Mouse (Mus musculus) ES-E14 (cell line): ENCODE measurements at regions not wholly inside any gene's neighbourhood (a gene's known extent, or its start where the extent isn't known, plus 50 kb on each side); places are given as distances from the start of the nearest gene placed in this dataset.

Experiments
- DNase-seq: peaks from one replicate; pipeline ENCODE4 v3.0.0-alpha.2; 2013; ENCODE audit warnings: low read depth, low spot score
- H3K27ac ChIP-seq: 2 replicates; pipeline ENCODE4 v1.5.1; 2012; ENCODE audit warnings: low read depth, mild to moderate bottlenecking, low read length, moderate library complexity, mixed read lengths; ENCODE audit not compliant: poor library complexity, insufficient read depth, severe bottlenecking
- H3K36me3 ChIP-seq: 2 replicates; pipeline ENCODE4 v1.6.1; 2012; ENCODE audit warnings: mild to moderate bottlenecking, low read length, moderate library complexity, mixed read lengths; ENCODE audit not compliant: control insufficient read depth, poor library complexity, insufficient read depth, severe bottlenecking
- H3K4me1 ChIP-seq, 2 experiments: fragments of 150-350 bp in 1 of 2; sonication (generic) in 1 of 2; 2 replicates each; pipeline ENCODE4 v1.6.1; 2012; ENCODE audit warnings: low read length in 2 of 2, mild to moderate bottlenecking in 1 of 2, mixed read lengths in 1 of 2; ENCODE audit not compliant: control insufficient read depth in 2 of 2, insufficient read depth in 2 of 2, poor library complexity in 1 of 2
- H3K4me3 ChIP-seq, 2 experiments: fragments of 150-350 bp in 1 of 2; sonication (generic) in 1 of 2; 2 replicates each; pipeline ENCODE4 v1.5.1; 2012; ENCODE audit warnings: low read length in 2 of 2, low read depth in 1 of 2, mild to moderate bottlenecking in 1 of 2, mixed read lengths in 1 of 2; ENCODE audit not compliant: insufficient read depth in 1 of 2, poor library complexity in 1 of 2, severe bottlenecking in 1 of 2
- H3K9ac ChIP-seq: 2 replicates; pipeline ENCODE4 v1.6.1; 2012; ENCODE audit warnings: low read depth, mild to moderate bottlenecking, low read length, mixed read lengths; ENCODE audit not compliant: poor library complexity, insufficient read depth, severe bottlenecking
- H3K9me3 ChIP-seq: fragments of 150-350 bp; sonication (generic); 2 replicates; pipeline ENCODE4 v1.6.1; 2012; ENCODE audit warnings: low read depth, mild to moderate bottlenecking, low read length; ENCODE audit not compliant: control insufficient read depth, insufficient read depth
- CHD2 ChIP-seq: IDR thresholded peaks from 2 replicates; pipeline ENCODE4 v1.6.1; 2014; ENCODE audit warnings: mild to moderate bottlenecking, low read depth, low read length, inconsistent platforms
- HCFC1 ChIP-seq: IDR thresholded peaks from 2 replicates; pipeline ENCODE4 v1.6.1; 2012; ENCODE audit warnings: low read length, inconsistent platforms, borderline replicate concordance; ENCODE audit not compliant: insufficient read depth
- MAFK ChIP-seq: IDR thresholded peaks from 2 replicates; pipeline ENCODE4 v1.6.1; 2014; ENCODE audit warnings: mild to moderate bottlenecking, low read depth, low read length, inconsistent platforms; ENCODE audit not compliant: insufficient read depth
- ZC3H11A ChIP-seq: IDR thresholded peaks from 2 replicates; pipeline ENCODE4 v1.6.1; 2012; ENCODE audit warnings: low read depth, mild to moderate bottlenecking, inconsistent platforms, low read length, borderline replicate concordance
- ZNF384 ChIP-seq: IDR thresholded peaks from 2 replicates; pipeline ENCODE4 v1.6.1; 2012; ENCODE audit warnings: low read depth, low read length, inconsistent platforms
- in situ Hi-C, 2 experiments: fragments of 600-800 bp; cut with MboI; formaldehyde crosslinking; loops; one replicate each; pipeline ENCODE4 v1.15.1; 2025; ENCODE audit warnings: low sequenced_read_pairs in 2 of 2, inconsistent platforms in 1 of 2; ENCODE audit not compliant: unreplicated experiment in 2 of 2

DNA sequence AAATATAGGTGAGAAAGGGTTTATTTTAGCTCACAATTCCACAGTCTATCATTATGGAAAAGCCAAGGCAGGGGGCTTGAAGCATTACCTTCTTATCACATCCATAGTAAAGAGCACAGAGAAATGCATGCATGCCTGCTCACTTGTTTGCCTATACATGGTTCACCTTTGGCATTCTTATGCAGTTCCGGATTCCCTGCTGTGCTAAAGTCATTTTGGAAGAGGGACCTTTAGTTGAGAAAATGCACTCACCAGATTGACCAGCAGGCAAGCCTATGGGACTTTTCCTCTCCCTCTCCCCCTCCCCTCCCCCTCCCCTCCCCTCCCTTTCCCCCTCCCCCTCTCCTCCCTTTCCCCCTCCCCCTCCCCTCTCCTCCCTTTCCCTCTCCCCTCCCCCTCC is 686.2 kb downstream of the Tmem132b start:
- H3K4me3 ChIP-seq, result no peak overlapping the region
- no peak overlapping the region for H3K9ac ChIP-seq
- in situ Hi-C loops, result no loop called here
- no peak for TF ChIP-seq ZC3H11A
- no peak for TF ChIP-seq MAFK
- no peak for TF ChIP-seq HCFC1
- no peak for TF ChIP-seq CHD2
- no peak for TF ChIP-seq ZNF384
- no peaks in the 10 kb centered on the region for H3K9me3 ChIP-seq
- H3K4me1 ChIP-seq, result peaks cover 0 to 2% of the 10 kb centered on the region in 2 experiments; a peak in 1 of 4 replicates
- peak; percentile 15 for DNase-seq
- H3K36me3 ChIP-seq, result no peaks in the 10 kb centered on the region
- H3K27ac ChIP-seq, result no peak overlapping the region

DNA sequence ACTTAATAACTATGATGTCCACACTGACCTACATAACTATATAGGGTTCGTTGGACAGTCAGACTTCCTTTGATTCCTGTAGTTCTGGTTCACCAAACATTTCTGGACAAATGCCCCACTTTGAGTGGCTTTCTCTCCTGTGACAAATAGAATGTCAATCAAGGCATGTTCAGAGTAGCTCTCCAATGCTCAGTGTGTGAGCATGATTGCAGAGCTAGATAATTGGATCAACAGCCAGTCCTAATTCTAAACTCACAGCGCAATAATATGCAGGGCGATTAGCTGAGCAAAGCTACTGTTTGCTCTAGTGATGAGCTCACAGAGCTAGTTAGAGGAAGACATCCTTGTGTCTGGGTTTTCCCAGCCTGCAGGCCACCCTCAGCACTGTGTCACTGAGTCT is 692.1 kb downstream of the Tmem132b start:
- no peak overlapping the region for H3K9ac ChIP-seq
- no peak for DNase-seq
- no peaks in the 10 kb centered on the region for H3K4me1 ChIP-seq
- H3K36me3 ChIP-seq, result no peaks in the 10 kb centered on the region
- in situ Hi-C loops, result no loop called here
- no peaks in the 10 kb centered on the region for H3K9me3 ChIP-seq
- TF ChIP-seq CHD2 (no peak), HCFC1 (no peak), MAFK (no peak), ZNF384 (no peak), ZC3H11A (no peak)
- H3K27ac ChIP-seq, result no peak overlapping the region
- H3K4me3 ChIP-seq, result no peak overlapping the region

DNA sequence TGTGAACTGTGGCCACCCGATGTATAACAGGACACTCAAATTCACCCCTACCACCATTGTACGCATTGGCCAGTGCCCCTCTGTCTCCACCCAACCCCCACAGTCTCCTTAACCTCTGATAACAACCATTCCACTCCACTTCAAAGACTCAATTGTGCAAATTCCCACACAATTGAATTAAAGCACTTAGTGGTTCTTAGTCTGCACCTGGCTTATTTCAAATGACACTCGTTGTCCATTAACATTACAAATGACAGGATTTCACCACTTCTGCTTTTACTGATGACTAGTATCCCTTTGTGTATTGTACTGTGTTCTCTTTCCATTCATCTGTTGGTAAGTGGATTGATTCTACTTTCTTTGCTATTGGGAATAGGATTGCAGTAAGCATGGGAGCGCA is 699.2 kb downstream of the Tmem132b start:
- in situ Hi-C loops, result no loop called here
- Histone ChIP-seq H3K4me3 (no peak overlapping the region), H3K9me3 (no peaks in the 10 kb centered on the region), H3K27ac (no peak overlapping the region), H3K9ac (no peak overlapping the region), H3K36me3 (no peaks in the 10 kb centered on the region), H3K4me1 (no peaks in the 10 kb centered on the region)
- peak; percentile 84 for DNase-seq
- TF ChIP-seq ZNF384 (no peak), HCFC1 (no peak), MAFK (no peak), CHD2 (peak; percentile 40; the same call in 1 of the 2 replicates)

DNA sequence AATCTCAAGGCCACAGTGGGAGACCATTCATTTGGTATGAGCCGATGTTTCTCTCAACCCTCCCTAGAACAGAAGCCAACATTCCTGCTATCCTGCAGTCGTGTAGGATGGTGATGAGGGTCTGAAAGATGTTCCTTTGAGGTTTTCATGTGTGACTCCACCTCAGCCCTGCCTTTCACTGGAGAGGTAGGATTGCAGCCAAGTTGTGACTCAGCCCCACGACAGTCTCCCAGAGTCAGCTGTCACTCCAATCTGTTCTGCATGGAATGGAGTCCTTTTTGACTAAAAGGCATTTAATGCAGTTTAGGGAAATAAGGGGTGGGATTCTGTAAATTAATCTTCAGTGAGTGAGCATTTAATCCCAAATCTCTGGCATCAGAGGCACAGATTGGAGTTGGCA is 706.5 kb downstream of the Tmem132b start:
- DNase-seq, result no peak
- TF ChIP-seq ZNF384 (no peak), MAFK (no peak), CHD2 (no peak), HCFC1 (no peak), ZC3H11A (no peak)
- in situ Hi-C loops, result no loop called here
- H3K27ac ChIP-seq, result no peak overlapping the region
- H3K9ac ChIP-seq, result no peak overlapping the region
- no peaks in the 10 kb centered on the region for H3K36me3 ChIP-seq
- H3K9me3 ChIP-seq, result no peaks in the 10 kb centered on the region
- H3K4me1 ChIP-seq, result no peaks in the 10 kb centered on the region
- H3K4me3 ChIP-seq, result no peak overlapping the region

DNA sequence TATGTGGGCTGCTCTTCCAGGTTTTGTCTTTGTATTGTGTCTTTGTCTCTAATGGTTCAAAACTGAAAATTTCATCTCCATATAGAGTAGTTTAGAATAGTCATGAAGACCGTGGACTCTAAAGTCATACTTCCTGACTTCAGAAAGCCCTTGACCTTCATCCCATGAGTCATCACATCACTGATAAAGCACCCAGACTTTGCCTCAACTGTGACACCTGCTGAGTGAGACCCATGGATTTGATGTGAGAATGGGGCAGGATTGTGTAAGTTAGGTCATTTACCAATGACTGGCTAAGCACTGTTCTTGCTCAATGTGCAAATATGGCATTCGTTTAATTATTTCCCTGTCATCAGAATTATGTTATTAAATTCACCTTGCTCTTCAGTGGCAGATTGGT is 714.2 kb downstream of the Tmem132b start:
- Histone ChIP-seq H3K36me3 (no peaks in the 10 kb centered on the region), H3K4me1 (no peaks in the 10 kb centered on the region), H3K4me3 (no peak overlapping the region), H3K9me3 (no peaks in the 10 kb centered on the region), H3K9ac (no peak overlapping the region), H3K27ac (no peak overlapping the region)
- no peak for DNase-seq
- in situ Hi-C loops, result no loop called here
- TF ChIP-seq MAFK, result no peak
- no peak for TF ChIP-seq ZNF384
- TF ChIP-seq HCFC1, result no peak
- no peak for TF ChIP-seq ZC3H11A
